Mouse (Mus musculus): ENCODE results near the gene Dolpp1.

The Dolpp1 gene

DNA sequence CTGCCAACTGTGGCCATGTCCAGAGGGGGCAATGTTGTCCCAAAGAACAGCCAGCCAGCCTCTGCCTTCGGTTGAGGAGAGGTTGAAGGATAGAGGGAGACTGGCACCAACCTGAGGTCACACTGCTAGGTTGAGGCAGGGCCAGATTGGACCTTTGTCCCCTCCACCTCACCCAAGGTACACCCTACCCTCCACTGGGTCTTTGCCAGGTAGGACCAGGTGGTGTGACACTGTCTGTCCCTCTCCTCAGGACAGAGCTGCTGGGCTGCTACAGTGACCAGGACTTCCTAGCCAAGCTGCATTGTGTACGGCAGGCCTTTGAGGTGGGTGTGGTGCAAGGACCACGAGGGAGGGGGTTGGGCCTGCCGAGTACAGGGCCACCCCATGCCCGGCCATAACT is 14.3 kb upstream of the Dolpp1 start:
- no peak for DNase-seq (ENCODE audit: low spot score)

DNA sequence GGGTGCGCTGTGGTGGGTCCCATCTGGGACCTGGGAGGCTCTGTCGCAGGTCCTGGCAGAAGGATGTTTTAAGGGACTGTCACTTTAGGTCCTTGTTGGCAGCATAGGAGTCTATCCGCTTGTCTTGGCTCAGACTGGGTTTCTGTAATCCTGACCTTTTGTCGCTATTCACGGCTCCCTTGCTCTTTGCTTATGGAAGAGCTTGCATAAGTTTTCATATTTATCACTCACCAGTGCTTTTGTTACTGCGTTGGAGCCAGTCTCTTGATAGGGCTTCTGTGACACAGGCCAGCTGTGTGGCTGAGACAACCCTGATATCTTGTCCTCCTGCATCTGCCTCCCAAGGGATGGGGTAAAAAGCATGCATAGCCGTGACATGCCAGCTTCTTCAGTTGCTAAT is 12.7 kb upstream of the Dolpp1 start:
- peak; percentile 94 for DNase-seq (ENCODE audit: low spot score)

DNA sequence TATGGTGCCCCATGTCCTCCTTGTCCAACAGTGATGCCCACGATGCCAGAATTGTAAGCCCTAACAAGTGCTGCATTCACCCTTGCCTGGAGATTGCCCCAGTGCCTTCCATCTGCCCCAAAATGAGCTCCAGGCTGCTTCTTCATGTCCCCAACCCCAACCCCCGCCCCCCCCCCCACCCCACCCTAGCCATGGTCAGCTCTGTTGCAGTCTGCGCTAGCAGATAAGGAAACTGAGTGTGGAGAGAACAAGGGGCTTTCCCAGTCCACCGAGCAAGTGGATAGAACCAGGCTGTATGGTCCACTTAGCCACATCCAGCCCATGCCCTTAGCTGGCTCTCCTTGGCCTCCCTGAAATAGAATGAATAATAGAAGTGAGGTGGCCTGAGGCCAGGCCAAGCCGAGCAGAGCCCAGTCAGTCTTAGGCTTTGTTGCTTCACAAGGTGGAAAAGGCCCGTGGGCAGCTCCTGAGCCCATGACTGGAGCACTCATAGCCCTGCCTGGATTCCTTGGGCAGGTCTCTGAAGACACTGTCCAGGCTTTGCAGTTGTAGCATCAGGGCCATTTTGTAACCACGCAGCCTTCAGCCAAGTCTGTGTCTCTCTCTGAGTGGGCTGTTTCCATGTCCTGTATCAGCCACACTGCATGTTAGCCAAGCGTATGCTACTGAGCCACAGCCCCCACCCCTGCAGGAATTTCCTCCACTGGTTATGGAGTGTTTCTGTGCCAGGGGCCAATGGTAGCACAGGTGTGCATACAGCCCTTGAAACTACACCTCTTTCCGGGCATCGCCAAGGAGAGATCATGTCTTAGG is 11.3 kb upstream of the Dolpp1 start:
- DNase-seq (ENCODE audit: low spot score), result peak; percentile 64

DNA sequence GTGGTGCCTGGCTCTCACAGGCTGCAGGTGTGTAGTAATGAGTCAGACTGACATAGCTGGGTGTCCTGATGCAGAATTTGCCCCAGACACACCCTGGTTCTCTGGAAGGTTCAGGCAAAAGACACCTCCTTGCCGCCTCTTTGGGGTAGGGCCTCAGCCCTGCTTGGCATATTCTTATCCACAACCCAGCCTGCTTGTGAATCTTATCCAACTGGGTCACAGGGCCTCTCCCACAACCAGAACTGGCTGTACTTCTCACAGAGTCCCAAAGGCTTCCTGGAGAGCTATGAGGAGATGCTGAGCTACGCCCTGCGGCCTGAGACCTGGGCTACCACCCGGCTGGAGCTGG is 10.7 kb upstream of the Dolpp1 start:
- peak; percentile 92 for DNase-seq (ENCODE audit: low spot score)

DNA sequence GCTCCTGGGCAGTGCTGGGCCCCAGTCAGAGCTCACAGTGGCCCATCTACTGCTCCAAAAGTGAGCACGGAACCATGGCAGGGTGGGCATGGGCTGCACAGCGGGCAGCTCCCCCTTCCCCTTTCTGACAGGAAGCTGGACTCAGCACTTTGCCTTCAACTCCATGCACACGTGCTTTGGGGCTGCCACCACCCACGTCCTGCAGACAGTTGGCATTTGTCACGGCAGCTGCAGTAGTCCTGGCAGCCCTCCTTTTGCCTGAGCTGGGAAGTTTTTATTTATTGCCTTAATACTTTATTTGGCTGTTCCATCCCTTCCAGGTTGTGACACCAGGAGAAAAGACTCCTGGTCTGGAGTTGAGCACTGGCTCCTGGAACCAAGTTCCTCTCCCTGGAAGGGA is 7.2 kb upstream of the Dolpp1 start:
- DNase-seq (ENCODE audit: low spot score), result no peak

DNA sequence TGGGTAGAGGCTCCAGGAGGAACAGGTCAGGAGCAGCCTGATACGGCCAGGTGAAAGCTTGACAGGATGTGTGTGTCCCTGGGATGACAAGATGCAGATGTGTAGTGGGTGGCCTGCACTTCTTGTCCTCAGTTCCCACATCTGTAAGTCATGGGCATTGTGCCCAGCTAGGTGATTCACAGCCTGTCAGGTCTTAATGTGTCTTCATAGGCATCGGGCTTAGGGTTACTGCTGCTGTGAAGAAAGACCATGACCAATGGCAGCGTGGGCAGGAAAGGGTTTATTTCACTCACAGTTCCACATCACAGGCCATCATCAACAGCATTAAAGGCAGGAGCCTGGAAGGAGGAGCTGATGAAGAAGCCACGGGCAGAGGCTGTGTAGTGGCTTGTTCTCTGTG is 6.5 kb upstream of the Dolpp1 start:
- DNase-seq (ENCODE audit: low spot score), result no peak

DNA sequence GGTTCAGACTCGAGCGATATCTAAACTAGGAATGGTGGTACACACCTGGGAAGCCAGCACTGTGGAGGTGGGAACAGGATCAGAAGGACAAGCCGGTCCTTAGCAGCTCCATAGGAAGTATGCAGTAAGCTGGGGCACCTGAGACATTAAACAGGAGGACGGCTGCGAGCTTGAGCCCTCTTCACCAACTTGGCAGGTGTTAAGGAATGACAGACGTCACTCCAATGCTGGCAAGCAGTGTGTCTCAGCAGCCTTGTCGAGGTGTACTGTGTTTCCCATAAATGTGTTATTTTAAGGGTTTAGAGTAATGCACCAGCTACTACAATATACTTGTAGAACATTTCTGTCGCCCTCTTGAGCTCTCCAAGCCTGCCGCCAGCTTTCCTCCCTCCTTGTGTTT is 5.1 kb upstream of the Dolpp1 start:
- no peak for DNase-seq (ENCODE audit: low spot score)

DNA sequence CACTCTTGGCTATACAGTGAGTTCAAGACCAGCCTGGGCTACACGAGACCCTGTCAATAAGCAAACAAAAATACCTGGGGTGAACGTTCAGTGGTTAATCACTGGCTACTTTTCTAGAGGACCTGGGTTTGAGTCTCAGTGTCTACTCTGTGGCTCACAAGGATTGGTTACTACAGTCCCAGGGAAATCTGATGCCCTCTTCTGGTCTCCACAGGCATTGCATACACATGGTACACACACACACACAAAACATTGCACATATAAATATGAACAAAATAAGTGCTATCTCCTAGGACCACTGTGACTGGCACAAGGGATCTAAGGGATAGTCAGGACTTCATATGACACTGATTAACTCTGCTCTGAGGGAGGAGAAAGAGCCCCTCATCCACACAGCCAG is 3.1 kb upstream of the Dolpp1 start:
- DNase-seq (ENCODE audit: low spot score), result no peak

DNA sequence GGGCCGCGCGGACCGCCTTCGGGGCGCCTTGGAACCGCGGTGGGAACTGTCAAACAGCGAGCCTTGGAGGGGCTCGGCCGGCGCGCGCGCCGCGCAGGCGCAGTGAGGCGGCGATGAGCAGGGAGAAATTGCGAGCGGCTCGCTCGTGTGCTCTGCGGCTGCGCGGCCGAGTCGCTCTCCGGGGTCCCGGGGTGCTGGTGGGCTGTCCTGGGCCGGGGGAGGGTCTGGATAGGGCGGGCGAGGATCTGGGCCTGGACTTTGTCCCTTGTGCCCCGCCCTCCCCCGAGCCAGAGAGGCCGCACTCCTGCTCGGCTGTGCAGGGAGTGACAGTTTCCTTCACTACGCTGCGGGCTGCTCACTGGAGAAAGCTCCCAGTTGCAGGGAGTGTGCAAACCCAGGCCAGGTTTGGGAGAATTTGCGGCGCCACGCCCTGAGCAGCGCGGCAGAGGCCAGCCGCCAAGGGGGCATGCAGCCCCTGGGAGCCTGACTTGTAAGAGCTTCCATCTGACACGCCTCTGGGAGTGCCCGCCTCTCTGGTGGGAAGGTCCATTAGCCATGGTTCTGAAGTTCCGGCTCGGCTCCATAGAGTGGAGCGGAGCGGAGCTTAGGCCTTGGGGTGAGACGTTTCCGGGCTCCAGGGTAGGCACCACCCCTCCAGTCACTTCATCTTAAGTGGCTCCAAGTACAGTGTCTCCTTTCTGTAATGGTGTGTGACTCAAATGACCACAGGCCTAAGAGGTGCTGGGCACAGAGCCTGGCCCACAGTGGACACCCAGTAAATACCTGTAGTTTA is 719 bp downstream of the Dolpp1 start:
- DNase-seq (ENCODE audit: low spot score), result peak; percentile 84

DNA sequence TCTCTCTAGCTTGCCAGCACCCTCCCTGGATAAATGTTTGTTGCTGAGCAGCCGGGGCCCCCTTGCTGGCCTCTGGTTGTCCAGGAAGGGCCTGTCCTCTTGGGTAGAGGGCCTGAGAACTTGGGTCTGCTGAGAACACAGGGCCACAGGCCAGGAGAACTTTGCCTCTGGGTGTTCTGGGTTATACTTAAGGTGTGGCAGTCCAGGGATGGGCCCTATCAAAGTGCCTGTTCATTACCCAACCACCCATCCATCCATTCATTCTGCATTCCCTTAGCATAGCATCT is 1.3 kb downstream of the Dolpp1 start:
- DNase-seq (ENCODE audit: low spot score), result no peak

DNA sequence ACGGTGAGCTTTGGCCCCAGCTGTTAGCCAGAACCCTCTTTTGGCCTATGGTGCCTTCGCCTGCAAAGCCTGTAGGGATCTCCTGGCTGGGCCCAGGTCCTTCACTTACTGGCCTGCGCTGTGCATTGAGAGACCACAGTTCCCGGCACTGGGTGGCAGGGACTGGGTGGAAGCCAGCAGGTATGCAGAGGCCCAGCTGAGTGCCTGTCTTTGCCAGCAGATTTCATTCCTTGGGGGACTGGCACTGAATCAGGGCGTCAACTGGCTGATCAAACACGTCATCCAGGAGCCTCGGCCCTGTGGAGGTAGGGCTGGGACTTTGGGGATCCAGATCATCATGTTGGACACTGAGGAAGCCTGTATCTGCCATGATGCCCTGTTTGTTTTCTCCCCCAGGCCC is 3.7 kb downstream of the Dolpp1 start:
- no peak for DNase-seq (ENCODE audit: low spot score)

DNA sequence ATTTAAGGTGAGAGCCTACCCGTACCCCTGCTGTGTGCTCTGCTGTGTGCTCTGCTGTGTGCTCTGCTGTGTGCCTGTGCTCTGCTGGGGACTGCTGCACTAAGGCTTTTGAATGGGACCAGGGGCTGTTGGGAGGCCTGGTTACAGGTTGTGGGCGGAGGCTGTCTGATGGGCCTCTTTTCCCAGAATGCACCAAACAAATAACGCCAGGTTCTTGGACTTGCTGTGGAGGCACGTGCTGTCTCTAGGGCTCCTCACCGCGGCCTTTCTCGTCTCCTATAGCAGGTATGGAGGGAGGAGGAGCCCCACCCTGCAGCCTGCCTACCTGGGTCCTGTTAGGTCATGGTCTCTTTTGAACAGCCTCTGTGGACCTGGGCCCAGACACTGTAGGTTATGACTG is 4.2 kb downstream of the Dolpp1 start:
- no peak for DNase-seq (ENCODE audit: low spot score)

DNA sequence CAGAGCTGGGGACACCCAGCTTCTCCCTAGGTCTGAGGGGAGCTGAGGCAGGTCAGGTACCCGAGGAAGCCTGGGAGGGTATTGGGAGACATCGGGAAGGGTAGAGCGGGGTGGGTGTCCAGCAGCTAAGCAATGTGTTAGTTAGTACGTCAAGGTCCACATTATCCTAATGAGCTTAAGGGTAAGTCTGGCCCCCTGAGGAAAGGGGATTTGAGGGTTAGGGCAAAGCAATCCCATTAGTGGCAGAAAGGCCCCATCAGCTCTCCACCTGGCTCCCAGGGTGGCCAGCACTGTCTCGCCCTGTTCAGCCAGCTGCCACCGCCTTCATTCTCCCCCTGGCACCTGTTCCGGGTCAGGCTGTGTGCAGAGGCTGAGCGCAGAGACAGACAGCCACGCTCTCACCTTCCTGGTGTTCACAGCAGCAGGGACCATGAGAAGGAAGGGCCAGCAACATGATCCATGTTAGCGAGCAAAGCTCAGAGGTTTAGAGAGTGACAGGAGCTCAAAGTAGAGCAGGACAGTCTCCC is 6.0 kb downstream of the Dolpp1 start:
- DNase-seq (ENCODE audit: low spot score), result no peak

DNA sequence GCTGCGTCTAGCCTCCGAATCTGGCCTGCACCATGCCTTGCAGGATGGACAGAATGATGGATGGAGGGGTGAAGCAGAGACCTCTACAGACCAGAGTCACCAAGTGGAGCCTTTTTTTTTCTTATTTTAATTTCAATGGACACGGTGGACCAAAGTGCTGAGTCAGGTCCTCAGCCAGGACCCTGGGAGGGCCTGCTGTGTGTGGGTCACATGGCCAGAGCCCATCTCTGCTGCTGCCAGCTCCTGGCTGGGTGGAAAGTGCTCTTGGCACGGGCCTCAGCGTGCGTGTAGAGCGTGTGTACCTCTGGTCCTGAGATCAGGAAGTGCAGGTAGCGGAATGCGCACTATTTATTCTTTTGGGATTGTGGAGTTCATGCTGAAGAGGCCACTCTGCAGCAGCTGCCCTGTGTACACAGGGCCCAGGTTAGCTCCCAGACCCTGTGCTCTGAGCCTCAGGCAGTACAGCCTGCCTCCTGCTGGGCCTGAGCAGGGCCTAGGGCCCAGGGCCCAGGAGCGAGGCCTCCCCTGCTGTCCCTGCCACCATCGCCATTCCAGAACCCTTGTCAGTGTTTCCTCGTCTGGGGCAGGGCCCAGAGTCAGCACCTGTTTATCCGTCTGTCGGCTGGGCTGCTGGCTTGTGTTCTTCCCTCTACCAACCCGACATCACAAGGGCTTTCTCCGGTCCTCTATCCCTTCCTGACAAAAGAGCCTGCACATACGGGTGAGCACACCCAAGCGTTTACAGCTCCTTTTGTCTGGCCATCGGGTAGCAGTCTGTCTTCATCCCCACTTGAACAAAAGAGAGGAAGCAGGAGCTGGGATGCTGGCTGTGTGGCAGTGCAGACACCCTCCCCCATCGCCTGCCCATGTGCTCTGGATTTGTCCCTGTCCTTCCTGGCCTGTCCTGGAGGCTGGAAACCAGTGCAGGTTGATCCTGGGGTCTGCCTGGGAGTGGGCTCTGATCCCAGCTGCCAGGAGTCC is 7.4 kb downstream of the Dolpp1 start:
- DNase-seq (ENCODE audit: low spot score), result no peak

DNA sequence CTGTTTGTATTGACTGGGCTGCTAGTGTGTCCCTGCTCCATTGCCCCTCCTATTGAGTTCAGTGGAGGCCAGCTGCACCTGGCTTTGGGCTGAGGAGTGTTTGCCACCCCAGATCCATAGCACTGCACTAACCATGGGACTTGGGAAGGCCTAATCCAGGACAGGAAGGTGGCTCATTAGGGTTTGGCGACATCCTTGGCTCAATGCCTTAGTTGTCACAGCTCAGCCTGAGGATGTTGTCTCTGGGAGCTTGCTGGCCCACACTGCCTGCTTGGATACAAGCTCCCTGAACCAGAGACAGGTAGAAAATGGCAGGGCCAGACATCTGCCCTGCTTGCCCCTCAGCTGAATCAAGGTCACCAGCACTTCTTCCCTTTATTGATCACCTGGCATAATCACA is 9.5 kb downstream of the Dolpp1 start:
- DNase-seq (ENCODE audit: low spot score), result no peak

DNA sequence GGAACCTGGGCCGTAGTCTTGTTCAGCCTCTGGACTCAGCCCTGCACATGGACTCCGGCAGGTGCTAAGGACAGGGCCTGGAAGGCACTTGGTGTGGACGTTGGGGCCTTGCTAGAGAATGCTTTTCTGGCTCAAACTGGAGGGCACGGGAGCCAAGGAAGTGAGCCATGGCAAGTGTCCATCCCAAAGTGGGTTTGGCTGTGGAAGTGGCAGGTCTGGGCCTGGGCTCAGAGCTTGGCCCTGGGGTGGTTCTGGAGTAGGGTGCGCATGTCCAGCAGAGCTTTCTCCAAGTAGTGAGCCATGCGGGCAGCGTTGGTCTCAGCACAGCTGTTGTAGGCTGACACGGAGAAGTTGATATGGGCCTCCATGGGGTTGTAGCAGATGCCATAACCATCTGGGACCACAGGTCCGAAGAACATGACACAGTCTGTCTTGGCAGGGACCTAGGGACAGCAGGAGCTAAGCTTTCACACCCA is 10.3 kb downstream of the Dolpp1 start:
- no peak for DNase-seq (ENCODE audit: low spot score)

DNA sequence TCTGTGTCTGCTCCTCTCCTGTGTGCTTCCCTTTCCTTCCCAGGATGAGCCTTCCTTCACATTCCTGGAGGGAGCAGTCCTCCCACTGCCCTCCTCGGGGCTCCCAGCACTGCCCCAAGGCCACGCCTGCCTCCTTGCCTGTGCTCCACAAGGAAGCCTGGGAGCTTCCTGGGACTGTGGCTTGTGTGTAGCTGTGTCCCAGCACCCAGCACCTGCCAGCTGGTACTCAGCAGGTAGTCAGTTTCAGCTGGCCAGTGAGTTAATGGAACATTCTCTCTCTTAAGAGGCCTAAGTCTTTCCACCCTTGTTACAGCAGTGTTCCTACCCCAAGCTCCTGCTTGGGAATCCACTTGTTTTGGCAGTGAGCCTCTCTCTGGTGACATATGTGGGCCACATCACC is 10.8 kb downstream of the Dolpp1 start:
- DNase-seq (ENCODE audit: low spot score), result no peak

DNA sequence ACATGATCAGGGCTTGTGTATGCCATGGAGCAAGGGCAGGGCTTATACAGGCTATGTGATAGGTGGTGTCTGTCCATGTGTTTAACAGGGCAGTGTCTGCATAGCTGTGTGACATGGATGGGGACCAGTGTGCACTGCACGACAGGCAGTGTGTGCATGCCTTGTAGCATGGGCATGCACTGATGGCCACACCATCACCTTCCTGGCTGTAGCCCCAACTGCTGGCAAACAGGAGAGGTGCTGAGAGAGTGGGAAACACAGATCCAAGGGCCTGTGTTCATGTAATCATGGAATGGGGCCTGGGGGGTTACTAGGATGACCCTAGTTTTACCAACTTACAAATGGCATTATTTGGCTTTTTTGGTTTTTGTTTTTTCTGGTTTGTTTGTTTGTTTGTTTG is 11.8 kb downstream of the Dolpp1 start:
- no peak for DNase-seq (ENCODE audit: low spot score)

DNA sequence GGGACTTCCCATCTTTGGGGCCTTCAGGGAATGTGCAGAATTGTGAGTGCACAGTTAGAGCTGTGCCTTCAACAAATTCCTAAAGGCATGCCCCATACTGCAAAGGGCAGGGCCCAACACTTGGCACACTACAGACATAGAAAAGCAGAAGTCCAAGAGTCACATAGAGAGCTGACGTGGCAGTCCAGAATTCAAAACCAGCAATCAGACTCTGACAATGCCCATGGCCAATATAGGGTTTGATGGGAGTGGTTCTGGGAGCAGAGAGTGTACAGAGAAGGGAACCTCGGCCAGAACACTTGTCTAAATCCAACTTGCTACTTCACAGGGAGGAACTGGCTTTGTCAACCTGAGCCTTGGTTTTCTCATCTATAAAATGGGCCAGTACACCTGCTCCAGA is 15.2 kb downstream of the Dolpp1 start:
- DNase-seq (ENCODE audit: low spot score), result no peak

DNA sequence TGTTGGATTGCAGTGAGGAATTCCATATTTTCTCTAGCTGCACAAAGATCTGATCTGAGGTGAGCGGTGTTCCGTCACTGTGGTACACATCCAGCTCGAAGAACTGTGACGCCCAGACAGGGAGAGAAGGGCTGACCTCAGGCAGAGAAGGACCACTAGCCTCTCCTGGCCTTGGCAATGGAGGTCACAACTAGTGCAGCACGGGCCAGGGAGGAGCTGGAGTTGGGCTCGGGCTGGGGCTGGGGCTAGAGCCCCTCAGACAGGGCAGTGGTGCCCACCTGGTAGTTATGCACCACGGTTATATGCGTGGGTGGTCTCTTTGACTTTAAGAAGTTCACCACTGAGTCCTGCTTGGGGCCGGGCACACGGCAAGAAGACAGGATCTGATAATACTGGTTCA is 15.7 kb downstream of the Dolpp1 start:
- DNase-seq (ENCODE audit: low spot score), result no peak

DNA sequence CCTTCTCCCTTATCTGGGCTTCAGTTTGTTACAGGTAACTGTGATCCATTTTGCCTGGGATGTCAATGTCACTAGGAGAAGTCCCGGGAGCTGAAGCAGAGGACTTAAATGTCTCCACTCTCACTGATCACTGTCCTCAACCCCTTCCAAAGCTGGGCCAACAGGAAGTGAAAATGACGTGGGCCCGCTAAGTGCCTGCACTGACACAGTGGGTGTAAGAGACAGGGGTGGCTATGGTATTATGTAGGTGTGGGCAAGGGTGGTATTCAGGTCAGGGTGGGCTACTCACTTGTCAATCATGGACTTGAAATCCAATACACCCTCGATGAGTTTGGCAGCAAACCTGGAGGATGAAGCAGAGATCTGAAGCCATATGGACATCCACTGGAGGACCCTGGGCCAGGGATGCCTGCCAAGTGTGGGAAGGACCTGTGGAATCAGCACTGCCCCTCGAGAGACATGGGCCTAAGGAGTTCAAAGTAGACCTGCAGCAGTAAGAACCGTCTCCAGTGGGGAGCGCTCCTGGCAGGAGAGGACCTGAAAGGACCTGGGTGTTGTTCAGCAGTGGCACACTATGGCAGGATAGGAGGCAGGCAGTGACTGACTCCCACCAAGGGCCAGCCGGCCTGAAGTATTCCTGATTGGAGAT is 16.5 kb downstream of the Dolpp1 start:
- no peak for DNase-seq (ENCODE audit: low spot score)
